Mouse (Mus musculus): ENCODE measurements around the gene Cdh12.
"Not testable (repeated sequence)": the region's sequence is repeated elsewhere in the genome, so short reads cannot be mapped to it uniquely, and the experiment has no call there.

Gene Cdh12

GRCm38 (mm10) chr15:20448861-20449663, at the start of gene Cdh12:
Cdh12 (plus strand) TSS chr15:20449265.
- DNase-seq (ENCODE audit: low read depth, low spot score): no peak

GRCm38 (mm10) chr15:20403596-20403995, 45.5 kb upstream of the Cdh12 start:
- no peak for DNase-seq (ENCODE audit: low read depth, low spot score)

DNA sequence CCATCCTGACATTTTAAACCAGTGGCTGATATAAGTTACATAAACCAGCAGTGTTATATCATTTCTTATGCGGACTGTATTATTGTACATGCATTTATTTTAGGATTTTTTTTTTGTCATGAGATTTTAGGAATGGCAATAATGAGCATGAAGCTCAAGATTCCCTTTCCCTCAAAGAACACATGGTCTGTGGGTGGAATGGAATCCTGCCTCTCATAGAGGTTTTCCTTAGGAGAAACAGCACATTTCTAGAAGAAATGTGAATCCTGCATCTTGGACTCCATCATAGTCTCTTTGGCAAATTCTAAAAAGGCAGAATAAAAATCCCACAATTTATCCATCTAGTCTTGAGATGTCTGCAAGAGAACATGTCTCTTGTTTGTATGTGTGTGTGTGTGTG, 35.7 kb upstream of the Cdh12 start:
- DNase-seq (ENCODE audit: low read depth, low spot score): no peak

- DNase-seq (ENCODE audit: low read depth, low spot score): no peak
Measured at GRCm38 (mm10) chr15:20436356-20436755, 12.7 kb upstream of the Cdh12 start.

DNA sequence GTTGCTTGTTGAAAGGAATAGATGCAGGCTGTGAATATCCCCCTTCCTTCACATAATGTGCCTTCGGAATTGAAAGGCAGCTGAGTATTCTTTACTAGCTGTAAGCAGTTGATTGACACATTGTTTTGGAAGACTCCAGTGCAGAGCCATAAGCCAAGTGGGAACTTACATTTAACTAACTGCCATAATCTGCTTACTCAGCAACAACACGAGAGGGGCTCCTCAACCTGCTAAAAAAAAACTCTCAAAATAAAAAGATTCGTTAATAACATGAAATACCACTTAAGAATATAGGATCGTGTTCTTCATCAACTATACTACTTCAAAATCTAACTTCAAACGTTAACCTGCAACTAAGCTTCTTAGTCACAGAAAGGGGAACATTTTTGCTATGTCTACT, 1.5 kb downstream of the Cdh12 start:
- no peak for DNase-seq (ENCODE audit: low read depth, low spot score)

DNA sequence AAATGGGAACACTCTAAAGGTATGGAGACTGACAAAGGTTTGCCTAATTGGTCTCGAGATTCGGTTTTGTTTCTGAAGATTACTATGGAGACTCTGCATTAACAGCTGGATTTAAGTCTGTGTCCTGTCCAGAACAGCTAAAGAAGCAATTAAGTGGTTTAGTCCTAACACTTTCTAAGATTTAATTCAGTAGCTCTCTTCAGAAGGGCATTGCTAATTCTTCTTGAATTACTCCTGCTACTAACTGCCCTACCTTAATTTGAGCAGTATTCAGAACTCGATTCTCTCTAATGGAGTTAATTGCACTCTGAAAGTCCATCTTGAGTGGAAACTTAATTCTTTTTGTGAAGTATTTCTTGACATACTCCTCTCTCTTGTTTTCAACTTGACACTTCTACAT, 9.4 kb downstream of the Cdh12 start:
- no peak for DNase-seq (ENCODE audit: low read depth, low spot score)

DNA sequence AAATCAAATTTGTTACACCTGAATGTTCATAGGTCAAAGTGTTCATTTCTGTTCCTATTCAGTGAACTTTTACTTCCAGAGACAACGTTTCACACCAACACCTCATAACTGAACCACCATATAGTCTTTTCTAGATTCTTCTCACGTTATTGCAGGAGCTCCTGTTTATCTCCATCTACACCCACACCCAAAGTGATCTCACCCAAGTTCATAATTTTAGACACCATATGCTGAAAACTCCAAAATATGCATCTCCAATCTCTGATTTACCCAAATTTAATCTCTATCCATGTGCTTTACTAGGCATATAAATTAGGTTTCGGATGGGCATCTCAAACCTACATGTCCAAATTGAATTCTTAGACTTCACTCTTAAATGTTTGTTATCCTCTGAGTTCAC, 13.4 kb downstream of the Cdh12 start:
- DNase-seq (ENCODE audit: low read depth, low spot score): no peak

- no peak for DNase-seq (ENCODE audit: low read depth, low spot score)
Measured at GRCm38 (mm10) chr15:20463601-20464000, 14.5 kb downstream of the Cdh12 start.

- no peak for DNase-seq (ENCODE audit: low read depth, low spot score)
Measured at GRCm38 (mm10) chr15:20550979-20551378, 101.9 kb downstream of the Cdh12 start.

DNA sequence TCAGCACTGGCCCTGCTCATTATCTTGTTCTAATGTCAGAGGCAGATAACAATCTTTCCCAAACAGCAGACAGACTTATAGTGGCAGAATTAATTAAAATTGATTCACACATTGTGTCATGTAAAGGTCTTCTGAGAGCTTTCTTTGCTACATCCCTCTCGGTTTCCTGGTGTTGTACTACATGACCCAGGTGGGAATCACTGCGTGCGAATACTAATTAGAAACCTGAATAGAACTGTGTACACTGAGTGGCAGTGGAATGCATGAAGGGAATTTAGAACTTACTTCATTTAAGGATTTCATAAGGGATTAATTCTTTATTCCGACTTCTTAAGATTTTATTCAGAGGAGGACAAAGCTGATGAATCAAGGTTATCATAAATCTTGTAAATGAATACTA, 121.9 kb downstream of the Cdh12 start:
- DNase-seq (ENCODE audit: low read depth, low spot score): no peak

DNA sequence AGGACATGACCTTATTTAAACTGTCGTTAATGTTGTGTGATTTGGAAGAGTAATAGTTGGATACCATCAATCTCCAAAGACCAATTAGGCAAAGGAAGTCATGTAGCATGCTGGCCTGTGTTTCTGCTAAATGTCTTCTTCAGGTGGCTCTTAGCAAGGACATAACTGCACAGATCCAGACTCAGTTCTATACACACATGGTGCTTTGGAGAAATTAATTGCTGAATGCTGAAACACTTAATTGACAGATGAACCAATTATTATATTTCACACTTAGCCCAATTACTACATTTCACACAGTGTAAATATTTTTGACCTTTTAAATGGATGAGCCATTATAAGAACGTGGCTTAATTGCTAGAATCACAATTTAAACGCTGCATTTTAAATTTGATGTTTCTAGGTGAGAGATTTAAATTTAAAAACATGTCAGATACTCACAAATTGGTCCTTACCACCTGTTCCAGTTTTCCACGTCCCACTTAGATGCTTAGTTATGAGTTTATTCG, 133.6 kb downstream of the Cdh12 start:
- DNase-seq (ENCODE audit: low read depth, low spot score): no peak

DNA sequence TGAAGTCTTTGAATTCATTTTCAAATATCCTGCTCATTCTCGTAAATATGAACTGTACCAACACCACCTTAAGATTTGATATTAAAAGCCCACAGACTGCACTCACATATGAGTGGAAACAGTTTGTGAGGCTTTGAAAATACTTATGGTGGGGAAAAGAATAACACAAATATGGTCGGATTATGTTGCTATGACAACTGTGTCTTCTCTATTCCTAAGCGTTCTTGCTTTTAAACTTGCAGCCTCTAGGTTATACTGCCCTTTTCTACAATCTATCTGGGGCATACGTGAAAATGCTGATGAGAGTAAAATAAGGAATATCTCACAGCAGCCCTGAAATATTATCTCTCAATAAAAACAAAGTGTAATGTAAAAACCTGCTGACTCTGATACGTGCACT, 142.5 kb downstream of the Cdh12 start:
- DNase-seq (ENCODE audit: low read depth, low spot score): no peak

GRCm38 (mm10) chr15:20605751-20606150, 156.7 kb downstream of the Cdh12 start:
- DNase-seq (ENCODE audit: low read depth, low spot score): not testable (repeated sequence)

DNA sequence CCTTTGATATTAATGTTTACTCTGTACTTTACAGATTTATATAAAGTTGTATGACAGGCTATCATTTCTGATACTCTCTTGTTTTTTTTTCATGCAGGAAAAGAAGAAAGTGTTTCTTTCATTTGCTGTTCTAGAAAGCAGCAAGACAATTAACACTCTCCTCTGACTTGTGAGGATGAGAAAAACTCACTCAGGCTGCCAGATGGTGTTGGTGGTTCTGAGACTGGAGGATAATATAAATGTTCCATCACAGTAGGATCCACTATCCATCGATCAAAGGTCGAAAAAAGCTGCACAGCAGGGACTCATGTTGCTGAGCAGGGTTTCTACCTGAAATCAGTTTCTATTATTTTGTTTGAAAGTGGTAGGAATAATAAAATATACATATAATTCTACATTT, 185.5 kb downstream of the Cdh12 start:
- DNase-seq (ENCODE audit: low read depth, low spot score): no peak

DNA sequence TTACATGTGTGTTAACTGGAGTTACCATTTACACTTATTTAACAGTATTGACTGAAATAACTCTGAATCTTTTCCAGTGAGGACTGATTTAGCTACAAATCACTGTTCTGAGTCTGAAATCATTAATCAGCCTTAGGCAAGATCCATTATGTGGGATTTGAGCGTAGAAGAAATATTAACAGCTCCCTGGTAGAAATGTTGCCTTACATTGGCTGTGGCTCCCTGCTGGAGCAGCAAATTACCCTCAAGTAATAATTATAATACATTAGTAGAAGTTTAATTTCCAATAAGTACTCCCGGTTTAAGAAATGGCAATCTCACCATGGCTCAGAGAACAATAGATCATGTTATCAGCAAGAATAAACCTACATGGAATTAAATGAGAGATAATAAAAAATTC, 190.1 kb downstream of the Cdh12 start:
- no peak for DNase-seq (ENCODE audit: low read depth, low spot score)

GRCm38 (mm10) chr15:20642905-20643414, 193.9 kb downstream of the Cdh12 start:
- DNase-seq (ENCODE audit: low read depth, low spot score): no peak

- no peak for DNase-seq (ENCODE audit: low read depth, low spot score)
Measured at GRCm38 (mm10) chr15:20660221-20660620, 211.2 kb downstream of the Cdh12 start.

DNA sequence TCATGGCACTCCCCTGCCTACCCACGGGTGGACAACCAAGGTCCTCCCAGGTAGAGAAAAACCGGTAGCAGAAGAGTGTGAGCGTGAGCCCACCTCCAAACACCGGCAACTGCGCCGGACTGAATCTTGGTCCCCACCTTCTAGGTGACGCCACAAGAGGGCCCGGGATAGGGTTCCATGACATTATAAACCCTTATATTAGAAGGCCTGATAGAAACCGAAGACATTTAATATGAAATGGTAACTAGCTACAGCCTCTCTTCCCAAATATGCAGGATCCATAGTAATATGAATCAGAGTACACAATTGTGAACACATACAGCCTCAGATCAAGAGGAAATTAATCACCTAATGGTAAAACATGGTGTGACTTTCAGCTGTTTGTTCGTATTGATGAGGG, 217.6 kb downstream of the Cdh12 start, which contains the start of gene Acot10:
Gene Acot10, minus strand, starts transcription at position 101 of the 400 bp plus-strand sequence.
- DNase-seq (ENCODE audit: low read depth, low spot score): no peak

GRCm38 (mm10) chr15:20667350-20667749, 218.3 kb downstream of the Cdh12 start:
- no peak for DNase-seq (ENCODE audit: low read depth, low spot score)

DNA sequence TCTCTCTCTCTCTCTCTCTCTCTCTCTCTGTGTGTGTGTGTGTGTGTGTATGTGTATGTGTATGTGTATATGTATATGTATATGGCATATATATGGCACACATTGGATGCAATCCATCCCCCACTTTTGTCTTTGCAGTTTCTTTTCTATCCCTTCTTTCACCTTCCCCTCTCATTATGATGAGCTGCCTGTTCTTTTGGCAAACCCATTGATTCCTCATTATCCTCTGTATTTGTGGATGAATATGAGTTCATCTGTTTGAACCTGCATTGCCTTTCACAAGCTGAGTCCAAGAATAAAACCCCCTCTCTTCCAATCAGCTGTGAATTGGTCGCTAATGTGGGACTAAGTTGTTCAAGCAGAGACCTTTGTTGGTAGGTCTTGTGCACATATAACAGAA, 218.9 kb downstream of the Cdh12 start:
- DNase-seq (ENCODE audit: low read depth, low spot score): no peak

DNA sequence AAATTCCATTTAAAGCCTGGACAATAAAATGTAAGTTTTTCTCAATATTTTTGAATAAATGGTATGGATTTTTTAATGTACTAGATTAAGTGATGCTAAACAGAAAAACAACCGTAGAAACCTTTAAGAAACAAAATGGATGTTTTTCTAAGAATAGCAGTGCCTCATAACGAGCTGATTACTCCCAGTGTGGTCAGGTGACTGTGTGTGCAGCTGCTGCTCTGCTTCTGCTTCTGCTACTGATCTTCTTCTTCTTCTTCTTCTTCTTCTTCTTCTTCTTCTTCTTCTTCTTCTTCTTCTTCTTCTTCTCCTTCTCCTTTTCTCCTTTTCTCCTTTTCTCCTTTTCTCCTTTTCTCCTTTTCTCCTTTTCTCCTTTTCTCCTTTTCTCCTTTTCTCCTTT, 220.4 kb downstream of the Cdh12 start:
- DNase-seq (ENCODE audit: low read depth, low spot score): not testable (repeated sequence)

DNA sequence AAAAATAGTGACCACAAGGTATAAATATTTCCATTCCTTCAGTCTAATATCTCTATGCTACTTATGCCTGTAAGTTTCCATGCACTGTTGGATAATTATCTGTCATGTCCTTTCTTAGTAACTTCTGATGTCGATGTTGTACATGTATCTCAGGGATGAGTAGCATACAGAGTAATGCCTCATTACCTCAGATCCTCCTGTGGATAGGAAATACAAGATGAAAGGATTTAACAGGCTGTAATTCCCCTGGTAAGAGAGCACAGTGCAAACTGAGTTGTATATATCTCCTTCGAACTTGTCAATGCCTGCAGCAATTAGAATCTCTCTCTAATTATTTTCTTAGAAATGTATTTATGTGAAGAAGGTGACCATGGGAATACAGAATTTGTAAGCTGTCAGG, 233.7 kb downstream of the Cdh12 start:
- no peak for DNase-seq (ENCODE audit: low read depth, low spot score)

DNA sequence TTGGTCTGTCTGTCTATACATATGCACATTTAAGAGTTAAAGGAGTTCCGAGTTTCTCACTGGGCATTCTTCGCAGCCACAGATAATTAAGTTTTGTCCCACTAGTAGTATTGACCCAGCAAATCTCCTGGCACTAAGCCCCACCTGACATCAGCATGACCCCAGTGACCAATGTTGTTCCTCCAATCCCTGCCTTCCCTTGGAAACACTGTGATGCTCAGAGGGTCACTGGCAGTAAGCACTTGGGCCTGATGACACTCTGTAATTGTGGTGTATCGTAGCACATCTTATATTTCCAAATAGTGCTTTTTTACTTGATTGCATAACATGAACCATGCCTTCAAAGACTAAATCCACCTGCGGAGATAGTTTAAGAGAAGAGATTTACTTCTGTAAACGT, 235.1 kb downstream of the Cdh12 start:
- no peak for DNase-seq (ENCODE audit: low read depth, low spot score)
